Comparison of ENCODE assay signal across 18 mouse cellular contexts in genomic region chr1:106185461-106185924, GRCm38 (mm10). TPM values are rescaled to one million over a fixed set of nuclear protein-coding genes. Genes with fewer than 3 reads are reported as not detected.
DNase-seq lines count a peak whose midpoint lies in the region; ATAC-seq and TF ChIP-seq lines count a peak whose summit lies in the region.
"Had no signal": no experiment of that assay in that cellular context is flagged by ENCODE, and none has a peak within 500 bp of the region (broad histone marks: within the 10 kb centered on the region; RNA-seq: fewer than 3 reads in every experiment).

No protein-coding gene starts in this region.

- no peak for ATAC-seq in heart, embryonic 16.5 days (replicated peaks; ENCODE audit: extremely low read depth, insufficient read depth, low FRiP score)
- no peak for ATAC-seq in intestine, postnatal 0 days
- ATAC-seq in activated CD4-positive, CD25-positive, alpha-beta regulatory T cell, adult 4 months = no peak

- H3K4me2 ChIP-seq in heart, embryonic 16.5 days (ENCODE audit: low read depth, low read length) = no peak overlapping the region
- H3K4me2 ChIP-seq in intestine, postnatal 0 days (replicated peaks; ENCODE audit: low read depth) = no peak overlapping the region
- H3K4me2 ChIP-seq: heart, embryonic 12.5 days; hindbrain, embryonic 12.5 days had no signal

- TF ChIP-seq CTCF in intestine, postnatal 0 days (IDR thresholded peaks at IDR 0.05; ENCODE audit: low read depth) = no peak

- H3K27me3 ChIP-seq in heart, embryonic 16.5 days (ENCODE audit: control insufficient read depth, insufficient read depth, low read length) = no peaks in the 10 kb centered on the region
- no peaks in the 10 kb centered on the region for H3K27me3 ChIP-seq in intestine, postnatal 0 days (replicated peaks; ENCODE audit: control insufficient read depth, insufficient read depth, low read length)
- H3K27me3 ChIP-seq: heart, embryonic 12.5 days; hindbrain, embryonic 12.5 days had no signal

- 0 out of 2 replicates have a peak overlapping the region, but pooled peaks have one; percentile 23 for H3K27ac ChIP-seq in heart, embryonic 16.5 days (ENCODE audit: low read length)
- 0 out of 2 replicates have a peak overlapping the region, but pooled peaks have one; percentile 2 for H3K27ac ChIP-seq in intestine, postnatal 0 days (ENCODE audit: low read depth, low read length)
- H3K27ac ChIP-seq: hindbrain, embryonic 12.5 days had no signal

- WGBS in heart, embryonic 16.5 days = 59% methylated on average over 2 of the region's 2 CpGs
- WGBS in intestine, postnatal 0 days = 35% methylated on average over 2 of the region's 2 CpGs

- H3K9ac ChIP-seq in heart, embryonic 16.5 days (ENCODE audit: low read length) = no peak overlapping the region
- no peak overlapping the region for H3K9ac ChIP-seq in intestine, postnatal 0 days (ENCODE audit: low read depth, low read length)
- H3K9ac ChIP-seq: heart, embryonic 12.5 days; hindbrain, embryonic 12.5 days had no signal

- H3K4me3 ChIP-seq in heart, embryonic 16.5 days (ENCODE audit: low read length) = no peak overlapping the region
- H3K4me3 ChIP-seq in intestine, postnatal 0 days (ENCODE audit: low read depth, low read length) = no peak overlapping the region
- H3K4me3 ChIP-seq: heart, embryonic 12.5 days; hindbrain, embryonic 12.5 days had no signal

- H3K4me1 ChIP-seq in heart, embryonic 16.5 days (ENCODE audit: control insufficient read depth, insufficient read depth, low read length) = peaks cover 9% of the 10 kb centered on the region; the same call in 1 of the 2 replicates
- peaks cover 11% of the 10 kb centered on the region; the same call in 1 of the 2 replicates for H3K4me1 ChIP-seq in intestine, postnatal 0 days (replicated peaks; ENCODE audit: control insufficient read depth, insufficient read depth, low read length)

- no peak for DNase-seq in heart, adult 9 months (ENCODE audit: low spot score in 2 of 2)
- peak; percentile 44 for DNase-seq in retina, postnatal 1 day
- no peak for DNase-seq in retina, embryonic 14.5 days (ENCODE audit: low spot score)
- DNase-seq in thymus, postnatal 10 days (ENCODE audit: low spot score in 2 of 2) = no peak
- DNase-seq: adrenal gland, postnatal 36 days; B cell, adult 2 months; cerebellum, adult 9-11 months; gastrocnemius, postnatal 36 days; kidney, adult 2 months; kidney, postnatal 14 days; lung, adult 18-20 months; right cerebral cortex, adult 18-20 months; thymus, adult 2 months had no signal

- no peaks in the 10 kb centered on the region for H3K9me3 ChIP-seq in heart, embryonic 16.5 days (replicated peaks; ENCODE audit: control insufficient read depth, low read length)
- no peaks in the 10 kb centered on the region for H3K9me3 ChIP-seq in intestine, postnatal 0 days (ENCODE audit: control insufficient read depth)
- H3K9me3 ChIP-seq: heart, embryonic 12.5 days; hindbrain, embryonic 12.5 days had no signal

- no peaks in the 10 kb centered on the region for H3K36me3 ChIP-seq in heart, embryonic 16.5 days (ENCODE audit: control insufficient read depth, insufficient read depth)
- H3K36me3 ChIP-seq in intestine, postnatal 0 days (ENCODE audit: control insufficient read depth, insufficient read depth) = no peaks in the 10 kb centered on the region
- H3K36me3 ChIP-seq: heart, embryonic 12.5 days; hindbrain, embryonic 12.5 days had no signal

RNA-seq across cellular contexts. Expression of gene Phlpp1, which starts 13.9 kb away (rescaled TPM):
- 4.4 and 4.7 TPM in 2 replicates for polyA plus RNA-seq in heart, embryonic 16.5 days (2015; fragmentation: Nextera tagmentation; extraction: Ambion mirVana)
- polyA plus RNA-seq in intestine, postnatal 0 days (2015; fragmentation: Nextera tagmentation; extraction: Ambion mirVana) = 1.6 and 2.3 TPM in 2 replicates
- polyA plus RNA-seq in activated CD4-positive, CD25-positive, alpha-beta regulatory T cell, adult 4 months (2017; shearing (Covaris generic)) = 1 to 10 TPM; 7.3 to 8.8 TPM
